Mouse (Mus musculus) CH12.LX (cell line): ENCODE results near the gene Hspa1l.

ENCODE experiments used
- CTCF ChIP-seq, 2 experiments: IDR thresholded peaks in 1 of 2; conservative IDR thresholded peaks in 1 of 2; 2 replicates each; pipeline ENCODE4 v1.5.1; 2011 to 2012; ENCODE audit warnings: low read depth in 2 of 2, low read length in 2 of 2, improper control_type of control experiment in 1 of 2, inconsistent platforms in 1 of 2, mild to moderate bottlenecking in 1 of 2, moderate library complexity in 1 of 2
- MYC ChIP-seq: IDR thresholded peaks from 2 replicates; pipeline ENCODE4 v1.6.1; 2011; ENCODE audit warnings: low read depth, mild to moderate bottlenecking, improper control_type of control experiment, low read length
- NELFE ChIP-seq: IDR thresholded peaks from 2 replicates; pipeline ENCODE4 v1.6.1; 2011; ENCODE audit warnings: low read depth, low read length, improper control_type of control experiment
- TCF12 ChIP-seq: IDR thresholded peaks from 2 replicates; pipeline ENCODE4 v1.6.1; 2014; ENCODE audit warnings: low read depth, mild to moderate bottlenecking, inconsistent platforms, low read length, improper control_type of control experiment
- ZNF384 ChIP-seq: IDR thresholded peaks from 2 replicates; pipeline ENCODE4 v1.6.1; 2012; ENCODE audit warnings: low read depth, low read length, improper control_type of control experiment, inconsistent platforms

DNA sequence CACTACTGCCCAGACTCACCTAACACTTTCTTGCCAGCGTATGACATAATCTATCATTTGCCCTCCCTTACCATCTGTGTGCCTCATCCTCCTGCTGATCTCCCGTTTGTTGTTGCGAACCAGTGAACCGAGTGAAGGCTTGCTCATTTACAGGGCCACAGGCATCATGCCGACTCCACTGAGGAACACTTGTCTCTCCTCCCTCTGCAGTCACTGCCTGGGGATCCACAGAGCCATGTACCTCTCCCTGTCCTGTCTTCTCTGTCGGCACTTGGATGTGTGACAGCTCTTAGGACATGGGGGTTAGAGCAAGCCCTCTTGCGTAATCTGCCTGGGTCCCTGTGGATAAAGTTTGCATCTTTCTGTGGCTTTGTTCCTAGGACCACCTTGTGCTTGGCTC lies 37.1 kb downstream of the Hspa1l start:
- TF ChIP-seq ZNF384 (no peak), CTCF (conservative IDR thresholded peaks at IDR 0.05 in 1 of 2, IDR thresholded peaks at IDR 0.05 in 1 of 2; ENCODE audit: low read depth in 2 of 2, low read length in 2 of 2) (no peak), NELFE (no peak), TCF12 (no peak), MYC (no peak)
